Mouse (Mus musculus): ENCODE measurements around the gene Slf1. TPM values are rescaled to one million over a fixed set of nuclear protein-coding genes. Genes with fewer than 3 reads are reported as not detected.
"Not testable (repeated sequence)": the region's sequence is repeated elsewhere in the genome, so short reads cannot be mapped to it uniquely, and the experiment has no call there.

Gene Slf1
- total RNA-seq (2021) = 10 to 100 TPM; 16.0 to 17.2 TPM
- long read RNA-seq, experiment 1, transcript Slf1-201 (21 exons, 3,747 nt) = major isoform, 11 of 17 reads
- long read RNA-seq, experiment 1, partial matches to known transcripts = 0 of 17 reads
- long read RNA-seq, experiment 1, other reads (novel, unspliced or antisense) = 6 of 17 reads
- long read RNA-seq, experiment 2, transcript Slf1-201 (21 exons, 3,747 nt) = major isoform, 11 of 19 reads
- long read RNA-seq, experiment 2, partial matches to known transcripts = 2 of 19 reads
- long read RNA-seq, experiment 2, other reads (novel, unspliced or antisense) = 6 of 19 reads

GRCm38 (mm10) chr13:77134931-77135620 is at the start of gene Slf1, which contains the start of gene 2210408I21Rik:
Gene Slf1 (minus strand): TSS chr13:77135473.
Gene 2210408I21Rik (plus strand): TSS chr13:77135540.
- peak; percentile 86 to 89 for DNase-seq
- intact Hi-C loops (cut with DNase I) = no loop called here

DNA sequence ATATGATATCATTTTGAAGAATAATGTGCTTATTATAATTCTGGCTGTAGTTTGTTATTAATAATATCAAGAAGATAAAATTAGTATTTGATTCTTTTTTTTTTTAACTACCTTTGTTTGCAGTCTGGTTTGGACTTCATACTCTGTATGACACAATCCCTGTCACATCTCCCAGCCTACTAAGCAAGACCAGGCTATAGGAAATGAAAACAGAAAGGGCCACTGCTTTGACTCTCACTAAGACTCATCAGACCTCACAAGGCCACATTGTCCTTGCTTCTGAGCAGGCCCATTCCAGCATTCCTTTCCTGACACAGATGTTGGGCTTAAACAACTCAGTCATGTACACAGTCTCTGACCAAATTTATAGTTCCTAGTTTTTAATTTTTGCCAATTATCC is 42.7 kb upstream of the Slf1 start:
- intact Hi-C loops (cut with DNase I) = no loop called here

DNA sequence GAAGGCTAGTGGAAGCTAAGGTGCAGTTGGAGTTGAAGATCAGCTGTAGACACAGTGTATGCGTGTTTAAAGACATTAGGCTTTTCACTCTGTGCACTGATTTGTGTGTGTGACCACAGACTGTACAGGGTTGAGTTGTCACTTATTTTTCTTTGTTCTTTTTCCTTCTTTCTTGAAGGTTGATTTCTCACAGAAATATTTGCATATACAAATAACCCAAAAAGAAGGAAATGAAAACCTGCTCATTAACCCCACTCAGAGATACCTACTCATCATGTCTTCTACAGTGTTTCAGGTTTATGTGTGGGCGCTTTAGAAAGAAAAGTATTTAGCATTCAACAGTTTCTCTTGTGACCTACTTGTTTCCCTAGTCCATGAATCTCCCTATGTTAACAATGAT is 5.6 kb upstream of the Slf1 start:
- DNase-seq = no peak
- intact Hi-C loops (cut with DNase I) = no loop called here

More for the DNA sequence above, 42.7 kb upstream of the Slf1 start:
- no peak for DNase-seq

- no peak for DNase-seq
- intact Hi-C loops (cut with DNase I) = no loop called here
Measured at GRCm38 (mm10) chr13:77135621-77135981, 328 bp upstream of the Slf1 start.

- intact Hi-C loops (cut with DNase I) = no loop called here
- DNase-seq = no peak
Measured at GRCm38 (mm10) chr13:77131132-77131531, 4.1 kb downstream of the Slf1 start.

GRCm38 (mm10) chr13:77128240-77128639 is 7.0 kb downstream of the Slf1 start:
- intact Hi-C loops (cut with DNase I) = no loop called here

DNA sequence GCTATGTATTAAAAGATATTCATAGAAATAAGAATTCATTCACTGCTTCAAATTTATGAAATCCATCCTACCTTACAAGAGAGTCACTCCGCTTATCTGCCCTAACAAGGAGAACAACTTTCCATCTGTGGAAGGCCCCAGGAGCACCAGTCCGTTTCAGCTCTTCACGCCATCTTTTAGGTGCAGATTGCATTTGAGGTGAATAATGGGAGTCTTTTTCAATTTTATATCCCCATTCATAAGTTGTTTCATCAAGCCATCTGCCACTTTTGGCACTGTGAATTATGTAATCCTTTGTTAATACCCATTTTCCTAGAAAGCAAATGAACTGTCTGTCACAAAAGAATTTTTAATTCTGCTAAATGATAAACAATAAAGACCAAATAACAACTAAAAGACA is 10.1 kb downstream of the Slf1 start:
- no peak for DNase-seq
- intact Hi-C loops (cut with DNase I) = no loop called here

More at GRCm38 (mm10) chr13:77128240-77128639, 7.0 kb downstream of the Slf1 start:
- no peak for DNase-seq

DNA sequence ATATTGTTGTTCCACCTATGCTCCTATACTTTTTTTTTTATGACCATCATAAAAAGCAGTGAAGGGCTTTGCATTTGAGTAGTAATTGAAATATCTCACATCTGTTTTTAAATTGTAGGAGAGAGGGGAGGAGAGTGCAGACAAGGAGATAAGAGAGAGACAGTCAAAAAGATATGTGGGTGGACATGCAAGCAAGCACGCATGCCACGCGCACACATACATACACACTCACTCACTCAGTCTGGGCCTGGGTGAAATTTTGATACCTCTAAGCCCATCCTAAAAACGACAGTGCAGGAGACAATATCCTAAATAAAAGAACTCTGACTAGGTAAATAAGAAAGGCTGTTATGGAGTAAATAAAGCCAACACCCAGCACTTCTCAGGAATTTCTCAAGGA is 16.6 kb downstream of the Slf1 start:
- no peak for DNase-seq
- intact Hi-C loops (cut with DNase I) = no loop called here

DNA sequence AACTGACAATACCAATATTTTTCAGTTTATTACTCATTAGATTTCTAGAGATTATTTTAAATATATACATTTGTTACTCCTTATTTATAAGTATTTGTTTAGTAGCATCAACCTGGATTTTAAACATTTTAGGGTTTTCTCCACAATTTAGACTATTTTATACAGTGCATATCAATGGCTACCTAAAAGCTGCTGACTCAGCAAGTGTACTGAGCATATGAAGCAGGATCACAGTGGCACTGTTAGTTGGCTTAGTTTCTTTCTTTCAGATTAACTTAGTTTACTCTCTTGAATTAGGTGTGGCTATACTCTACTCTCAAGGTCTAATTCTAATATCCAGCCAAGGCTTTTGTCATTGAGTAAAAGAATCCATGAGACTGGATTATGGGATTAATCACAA is 27.5 kb downstream of the Slf1 start:
- DNase-seq = no peak
- intact Hi-C loops (cut with DNase I) = no loop called here

DNA sequence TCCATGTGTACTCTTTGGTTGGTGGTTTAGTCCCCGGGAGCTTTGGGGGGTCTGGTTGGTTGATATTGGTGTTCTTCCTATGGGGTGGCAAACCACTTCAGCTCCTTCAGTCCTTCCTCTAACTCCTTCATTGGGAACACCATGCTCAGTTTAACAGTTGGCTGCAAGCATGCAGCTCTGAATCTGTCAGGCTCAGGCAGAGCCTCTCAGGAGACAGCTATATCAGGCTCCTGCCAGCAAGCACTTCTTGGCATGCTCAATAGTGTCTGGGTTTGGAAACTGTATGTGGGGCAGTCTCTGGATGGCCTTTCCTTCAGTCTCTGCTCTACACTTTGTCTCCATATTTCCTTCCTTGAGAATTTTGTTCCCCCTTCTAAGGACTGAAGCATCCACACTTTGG is 42.4 kb downstream of the Slf1 start:
- intact Hi-C loops (cut with DNase I) = not testable (repeated sequence)

DNA sequence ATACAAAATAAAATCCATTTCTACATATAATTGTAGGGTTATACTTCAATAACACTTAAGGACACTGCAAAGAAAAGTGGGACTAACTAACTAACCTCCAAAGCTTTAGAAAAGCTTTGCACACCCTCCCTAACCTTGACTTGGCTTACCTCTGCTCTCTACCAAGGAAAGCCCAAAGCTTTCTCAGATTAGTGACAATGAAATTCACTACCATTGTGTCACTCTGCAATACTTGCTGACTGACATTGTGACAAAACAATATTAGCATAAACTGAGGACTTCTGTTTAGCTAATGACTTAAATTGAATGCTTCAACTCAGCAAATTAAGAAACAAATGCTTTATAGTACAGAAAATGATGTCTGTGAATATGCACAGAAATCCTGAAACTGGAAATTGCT is 63.2 kb downstream of the Slf1 start:
- intact Hi-C loops (cut with DNase I) = no loop called here
- no peak for DNase-seq

More for the DNA sequence above, 42.4 kb downstream of the Slf1 start:
- not testable (repeated sequence) for DNase-seq

DNA sequence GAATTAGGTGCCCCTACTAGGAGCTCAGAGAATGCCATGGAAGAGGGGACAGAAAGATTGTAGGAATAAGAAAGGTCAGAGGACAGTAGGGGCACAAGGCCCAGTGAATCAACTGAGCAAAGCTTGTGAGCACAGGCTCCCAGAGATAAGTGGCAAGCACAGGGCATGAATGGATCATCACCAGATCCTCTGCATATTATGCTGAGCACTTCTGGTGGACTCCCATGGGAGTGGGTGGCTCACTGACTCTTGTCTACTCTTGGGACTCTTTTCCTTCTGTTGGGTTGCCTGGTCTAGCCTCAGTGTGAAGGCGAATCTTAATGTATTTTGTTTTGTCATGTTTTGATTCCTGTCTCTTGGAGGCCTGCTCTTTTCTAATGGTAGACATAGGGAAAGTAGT is 66.4 kb downstream of the Slf1 start:
- intact Hi-C loops (cut with DNase I) = no loop called here

GRCm38 (mm10) chr13:77063221-77063620 is 72.1 kb downstream of the Slf1 start:
- no peak for DNase-seq
- intact Hi-C loops (cut with DNase I) = no loop called here

More for the DNA sequence above, 66.4 kb downstream of the Slf1 start:
- DNase-seq = no peak

GRCm38 (mm10) chr13:77049736-77050135 is 85.5 kb downstream of the Slf1 start:
- intact Hi-C loops (cut with DNase I) = loop anchor here (10.0 kb wide), 2 partner anchors 665 to 1155 kb away; no protein-coding TSS in a partner anchor
- no peak for DNase-seq

DNA sequence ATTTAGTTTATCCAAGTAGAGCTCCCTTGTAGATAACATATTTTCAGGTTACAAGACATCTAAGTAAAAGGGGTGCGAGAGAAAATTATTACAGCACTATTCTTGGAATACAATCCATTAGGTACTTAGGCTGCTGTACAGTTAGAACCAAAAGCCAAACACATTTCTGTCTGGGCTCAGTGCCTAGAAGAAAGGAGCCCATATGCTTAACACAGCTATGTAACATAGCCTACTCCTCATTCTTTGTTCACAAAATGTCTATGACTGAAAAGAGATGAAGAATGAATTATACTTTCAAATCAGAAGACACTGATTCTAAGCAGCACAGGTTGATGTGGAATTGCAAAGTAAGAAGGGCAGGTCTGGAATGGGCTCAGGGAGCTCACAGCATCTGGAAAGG is 86.8 kb downstream of the Slf1 start:
- intact Hi-C loops (cut with DNase I) = loop anchor here (10.0 kb wide), 2 partner anchors 666 to 1156 kb away; no protein-coding TSS in a partner anchor
- no peak for DNase-seq

DNA sequence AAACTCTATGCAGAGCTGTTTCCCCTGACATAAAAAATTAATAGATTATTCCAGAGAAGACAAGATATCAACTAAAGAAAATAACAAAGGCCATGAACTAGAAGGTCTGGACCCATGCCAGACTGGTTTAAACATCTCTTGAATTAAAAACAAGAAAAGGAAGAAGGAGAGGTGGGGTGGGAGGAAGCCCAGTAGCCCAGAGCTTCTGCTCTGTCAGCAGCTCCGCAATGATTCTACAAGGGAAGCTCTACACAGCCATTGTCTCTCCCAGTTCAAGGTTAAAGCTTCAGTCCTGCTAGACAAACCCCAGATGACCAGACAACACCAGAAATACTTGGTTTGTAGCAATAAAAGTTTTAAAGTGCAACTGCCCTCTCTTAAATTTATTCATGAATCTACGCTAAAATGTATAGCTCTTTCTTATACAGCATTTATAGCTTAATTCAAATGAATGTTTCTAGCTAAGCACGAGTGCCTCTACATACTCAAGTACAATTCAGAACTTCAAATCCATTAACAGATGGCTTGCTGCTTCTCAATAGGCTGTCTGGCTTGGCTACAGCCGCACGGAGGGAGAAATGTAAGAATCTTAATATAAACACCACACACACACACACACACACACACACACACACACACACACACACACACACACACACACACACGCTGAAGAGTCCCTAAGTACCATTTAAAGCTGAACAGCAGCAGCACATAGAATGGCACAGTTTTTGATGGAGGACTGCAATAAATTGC is 87.9 kb downstream of the Slf1 start:
- intact Hi-C loops (cut with DNase I) = loop anchor here (10.0 kb wide), 2 partner anchors 667 to 1157 kb away; no protein-coding TSS in a partner anchor
- no peak for DNase-seq

GRCm38 (mm10) chr13:77046416-77046815 is 88.9 kb downstream of the Slf1 start:
- DNase-seq = peak in 1 of 2 experiments; percentile 7
- intact Hi-C loops (cut with DNase I) = loop anchor here (10.0 kb wide), 2 partner anchors 668 to 1158 kb away; no protein-coding TSS in a partner anchor

- no peak for DNase-seq
- intact Hi-C loops (cut with DNase I) = loop anchor here (2.0 to 10.0 kb wide), 3 partner anchors 167 to 1159 kb away; no protein-coding TSS in a partner anchor
Measured at GRCm38 (mm10) chr13:77045375-77045774, 89.9 kb downstream of the Slf1 start.

DNA sequence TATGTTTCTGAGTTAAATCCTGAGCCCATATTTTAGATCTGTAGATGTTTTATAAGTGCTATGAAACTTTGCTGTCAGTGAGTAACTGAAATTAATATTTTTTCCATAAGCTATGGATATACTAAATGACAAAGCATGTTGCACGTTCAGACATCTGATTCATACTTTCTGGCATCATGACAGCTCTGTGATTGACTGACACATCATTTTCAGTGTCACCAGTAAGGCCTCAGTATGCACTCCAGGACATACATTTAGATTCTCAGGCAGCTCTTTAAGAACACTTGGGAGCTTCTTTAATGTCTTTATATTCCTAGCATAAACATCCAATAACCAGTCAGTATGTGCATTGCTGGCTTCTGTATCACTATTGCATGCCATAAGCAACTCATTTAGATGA is 91.9 kb downstream of the Slf1 start:
- no peak for DNase-seq
- intact Hi-C loops (cut with DNase I) = loop anchor here (10.0 kb wide), 2 partner anchors 671 to 1161 kb away; no protein-coding TSS in a partner anchor

- peak; percentile 11 to 20 for DNase-seq
- intact Hi-C loops (cut with DNase I) = no loop called here
Measured at GRCm38 (mm10) chr13:77029594-77029993, 105.7 kb downstream of the Slf1 start.

GRCm38 (mm10) chr13:77018851-77019250 is 116.4 kb downstream of the Slf1 start:
- DNase-seq = no peak
- intact Hi-C loops (cut with DNase I) = no loop called here

Measured in heart, postnatal 14 days (tissue).